Mouse (Mus musculus): ENCODE measurements around the gene Olfr1373.

The Olfr1373 gene

GRCm38 (mm10) chr11:52105503-52105902 lies 39.8 kb downstream of the Olfr1373 start:
- DNase-seq, result no peak

GRCm38 (mm10) chr11:52102977-52103376 lies 42.4 kb downstream of the Olfr1373 start:
- DNase-seq, result no peak

GRCm38 (mm10) chr11:52099771-52100219 lies 45.5 kb downstream of the Olfr1373 start:
- no peak for DNase-seq

- peak; percentile 53 for DNase-seq
Observed at GRCm38 (mm10) chr11:52099031-52099761, 46.1 kb downstream of the Olfr1373 start.

- peak; percentile 100 for DNase-seq
Observed at GRCm38 (mm10) chr11:52098398-52098946, 46.9 kb downstream of the Olfr1373 start, which contains the start of gene Ppp2ca. TSS of gene Ppp2ca (plus strand) at chr11:52098681.

GRCm38 (mm10) chr11:52097596-52097995 lies 47.7 kb downstream of the Olfr1373 start:
- peak; percentile 51 for DNase-seq

GRCm38 (mm10) chr11:52097016-52097415 lies 48.3 kb downstream of the Olfr1373 start:
- DNase-seq, result peak; percentile 42
